ENCODE assay signal across 11 mouse cellular contexts in the genomic region with DNA sequence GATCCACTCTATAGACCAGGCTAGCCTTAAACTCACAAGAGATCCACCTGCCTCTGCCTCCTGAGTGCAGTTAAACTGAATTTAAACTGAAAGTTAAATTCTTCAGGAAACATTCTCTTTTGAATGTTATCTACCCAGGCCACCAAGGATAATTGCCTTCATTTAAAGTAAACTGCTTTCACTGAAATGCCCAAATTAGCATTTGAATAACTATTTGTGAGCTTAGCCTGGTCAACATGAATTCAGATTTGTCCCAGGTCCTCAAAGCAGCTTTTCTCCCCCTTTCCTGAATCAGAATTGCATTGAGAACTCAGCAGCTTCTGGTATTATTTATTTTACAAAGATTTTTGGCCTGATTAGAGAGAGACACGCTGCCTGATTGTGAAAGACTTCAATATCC.
"Had no signal": no experiment of that assay in that cellular context is flagged by ENCODE, and none has a peak within 500 bp of the region (broad histone marks: within the 10 kb centered on the region; RNA-seq: fewer than 3 reads in every experiment).

No protein-coding gene starts in this region.

- H3K9me3 ChIP-seq: limb, embryonic 10.5 days had no signal

- H3K9ac ChIP-seq: limb, embryonic 13.5 days; liver, embryonic 13.5 days had no signal

- H3K27ac ChIP-seq: limb, embryonic 10.5 days; limb, embryonic 13.5 days; liver, embryonic 13.5 days had no signal

- H3K4me1 ChIP-seq: limb, embryonic 10.5 days; limb, embryonic 13.5 days; liver, embryonic 13.5 days had no signal

- H3K4me3 ChIP-seq: limb, embryonic 10.5 days; limb, embryonic 13.5 days; liver, embryonic 13.5 days had no signal

- DNase-seq: kidney, postnatal 14 days; kidney, postnatal 4 days; liver, embryonic 13.5 days; lung, adult 2 months; lung, postnatal 14 days; lung, postnatal 4 days; midbrain, embryonic 14.5 days; thymus, adult 18-20 months; thymus, postnatal 36 days had no signal
